Mouse (Mus musculus) neural tube, embryonic 14.5 days (tissue): ENCODE measurements at regions not wholly inside any gene's neighbourhood (a gene's known extent, or its start where the extent isn't known, plus 50 kb on each side); places are given as distances from the start of the nearest gene placed in this dataset.

ENCODE experiments used
- ATAC-seq: fragments of 200-750 bp; cut with Nextera tagmentation; 2 replicates; pipeline ENCODE4 v1.8.0; 2017; ENCODE audit warnings: low read depth, mild to moderate bottlenecking, moderate TSS enrichment, moderate library complexity
- H3K27ac ChIP-seq: fragments of 300-500 bp; sonication (generic); 2 replicates; pipeline ENCODE4 v1.5.1; 2014; ENCODE audit warnings: low read depth, mild to moderate bottlenecking, control low read depth, low read length, moderate library complexity, mixed read lengths
- H3K27me3 ChIP-seq: fragments of 300-500 bp; sonication (generic); 2 replicates; pipeline ENCODE4 v1.6.1; 2014; ENCODE audit warnings: low read length; ENCODE audit not compliant: control insufficient read depth, insufficient read depth
- H3K36me3 ChIP-seq: fragments of 300-500 bp; sonication (generic); 2 replicates; pipeline ENCODE4 v1.6.1; 2014; ENCODE audit warnings: low read length, mixed read lengths; ENCODE audit not compliant: control insufficient read depth, insufficient read depth
- H3K4me1 ChIP-seq: fragments of 300-500 bp; sonication (generic); 2 replicates; pipeline ENCODE4 v1.6.1; 2014; ENCODE audit warnings: low read length; ENCODE audit not compliant: control insufficient read depth, insufficient read depth
- H3K4me2 ChIP-seq: fragments of 300-500 bp; sonication (generic); 2 replicates; pipeline ENCODE4 v1.6.1; 2014; ENCODE audit warnings: mild to moderate bottlenecking, low read depth, low read length, control low read depth
- H3K4me3 ChIP-seq: fragments of 300-500 bp; sonication (generic); 2 replicates; pipeline ENCODE4 v1.5.1; 2014; ENCODE audit warnings: low read depth, low read length, control low read depth, mixed read lengths
- H3K9ac ChIP-seq: fragments of 300-500 bp; sonication (generic); replicated peaks from 2 replicates; pipeline ENCODE4 v1.6.1; 2014; ENCODE audit warnings: low read depth, mild to moderate bottlenecking, control low read depth, low read length, mixed read lengths
- H3K9me3 ChIP-seq: fragments of 300-500 bp; sonication (generic); 2 replicates; pipeline ENCODE4 v1.6.1; 2016; ENCODE audit warnings: low read length; ENCODE audit not compliant: control insufficient read depth
- WGBS: fragments of 180-500 bp; shearing (Covaris S2); extraction: QIAGEN DNeasy Blood & Tissue Kit; methylation state at CpG from one replicate; pipeline ENCODE4 v1.1.7; 2014; 5-methylcytosine and 5-hydroxymethylcytosine counted together

- H3K36me3 ChIP-seq = no peaks in the 10 kb centered on the region
- H3K9ac ChIP-seq = no peak overlapping the region
- WGBS = 27% methylated on average over 12 of the region's 12 CpGs
- H3K9me3 ChIP-seq = no peaks in the 10 kb centered on the region
- no peak overlapping the region for H3K4me2 ChIP-seq
- ATAC-seq = no peak; the same call in 1 of the 2 replicates
- H3K4me3 ChIP-seq = no peak overlapping the region
- no peaks in the 10 kb centered on the region for H3K27me3 ChIP-seq
- no peak overlapping the region for H3K27ac ChIP-seq
- H3K4me1 ChIP-seq = no peaks in the 10 kb centered on the region
Observed at GRCm38 (mm10) chr1:186435336-186435972, 270.3 kb downstream of the Tgfb2 start.

DNA sequence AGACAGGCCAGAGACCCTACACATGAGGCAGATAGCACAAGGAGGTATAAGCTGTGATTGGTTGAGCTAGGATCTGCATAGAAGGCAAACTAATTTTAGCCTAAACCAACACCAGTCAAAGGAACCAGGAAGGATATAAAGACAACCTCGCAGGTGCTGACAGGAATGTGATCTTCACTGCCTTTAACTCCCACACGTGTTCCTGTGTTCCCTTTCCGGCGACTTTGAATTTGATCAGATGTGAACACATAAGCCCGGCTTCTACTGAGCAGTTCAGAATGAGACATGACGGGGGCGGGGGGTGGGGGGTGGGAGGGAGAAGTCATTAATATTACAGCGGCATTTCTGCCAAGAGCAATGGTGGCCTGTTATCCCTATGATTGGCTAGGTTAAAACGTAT, 271.0 kb downstream of the Tgfb2 start:
- Histone ChIP-seq H3K9ac (no peak overlapping the region), H3K4me2 (no peak overlapping the region), H3K4me3 (no peak overlapping the region), H3K9me3 (no peaks in the 10 kb centered on the region), H3K4me1 (no peaks in the 10 kb centered on the region), H3K27ac (no peak overlapping the region), H3K36me3 (no peaks in the 10 kb centered on the region), H3K27me3 (no peaks in the 10 kb centered on the region)
- 68% methylated on average over 9 of the region's 9 CpGs for WGBS
- no peak for ATAC-seq

DNA sequence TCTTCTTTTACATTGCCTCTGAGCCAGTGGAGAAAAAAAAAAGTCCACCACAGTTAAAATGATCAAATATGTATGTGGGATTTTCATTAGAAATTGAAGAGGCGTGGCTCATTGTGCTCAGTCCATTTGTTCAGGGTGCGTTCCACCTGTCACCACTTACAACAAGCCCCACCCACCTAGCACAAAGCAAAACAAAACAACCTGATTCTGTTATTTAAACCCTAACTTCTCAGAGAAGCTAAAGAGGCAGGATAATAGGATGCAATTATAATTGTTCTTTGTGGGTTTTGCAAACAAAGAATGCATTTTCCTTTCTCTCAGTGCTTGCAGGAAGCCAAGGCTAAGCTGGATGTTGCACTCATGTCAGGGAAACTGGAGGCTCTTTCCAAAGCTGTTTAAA, 271.8 kb downstream of the Tgfb2 start:
- 44% methylated on average over 2 of the region's 2 CpGs for WGBS
- Histone ChIP-seq H3K9ac (no peak overlapping the region), H3K4me1 (no peaks in the 10 kb centered on the region), H3K4me2 (no peak overlapping the region), H3K4me3 (no peak overlapping the region), H3K27me3 (no peaks in the 10 kb centered on the region), H3K36me3 (no peaks in the 10 kb centered on the region), H3K9me3 (no peaks in the 10 kb centered on the region), H3K27ac (no peak overlapping the region)
- no peak for ATAC-seq

DNA sequence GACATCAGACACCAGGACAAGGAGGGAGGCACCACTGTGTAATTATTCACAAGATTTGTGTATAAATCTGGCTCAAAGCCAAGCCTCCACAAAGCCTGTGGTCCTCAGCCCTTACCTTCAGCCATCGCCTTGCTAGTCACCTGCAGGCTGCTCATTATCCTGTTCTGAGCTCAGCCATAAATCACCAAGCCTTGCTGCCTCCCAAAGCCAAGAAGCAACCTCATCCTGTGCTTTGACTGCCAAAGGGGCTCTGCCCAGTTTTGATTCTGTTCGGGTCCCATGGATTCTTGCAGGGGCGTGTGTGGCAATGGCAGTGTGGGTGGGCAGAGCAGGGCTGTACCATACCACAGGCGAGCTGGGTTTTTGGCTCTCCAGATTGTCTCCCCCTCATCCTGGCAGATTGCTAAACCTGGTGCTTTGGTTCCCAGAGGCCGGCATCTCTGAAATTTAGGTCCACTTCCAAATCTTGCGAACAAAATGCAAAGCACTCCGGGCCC, 272.6 kb downstream of the Tgfb2 start:
- Histone ChIP-seq H3K4me3 (no peak overlapping the region), H3K27me3 (no peaks in the 10 kb centered on the region), H3K36me3 (no peaks in the 10 kb centered on the region), H3K4me2 (no peak overlapping the region), H3K9ac (no peak overlapping the region), H3K4me1 (no peaks in the 10 kb centered on the region), H3K9me3 (no peaks in the 10 kb centered on the region), H3K27ac (no peak overlapping the region)
- 53% methylated on average over 7 of the region's 7 CpGs for WGBS
- ATAC-seq = peak; percentile 79

- Histone ChIP-seq H3K27me3 (no peaks in the 10 kb centered on the region), H3K27ac (no peak overlapping the region), H3K4me1 (no peaks in the 10 kb centered on the region), H3K36me3 (no peaks in the 10 kb centered on the region), H3K4me3 (no peak overlapping the region), H3K9ac (no peak overlapping the region), H3K9me3 (no peaks in the 10 kb centered on the region), H3K4me2 (no peak overlapping the region)
- no peak for ATAC-seq
- WGBS = 82% methylated on average over 6 of the region's 6 CpGs
Observed at GRCm38 (mm10) chr1:186425421-186425820, 280.4 kb downstream of the Tgfb2 start.

DNA sequence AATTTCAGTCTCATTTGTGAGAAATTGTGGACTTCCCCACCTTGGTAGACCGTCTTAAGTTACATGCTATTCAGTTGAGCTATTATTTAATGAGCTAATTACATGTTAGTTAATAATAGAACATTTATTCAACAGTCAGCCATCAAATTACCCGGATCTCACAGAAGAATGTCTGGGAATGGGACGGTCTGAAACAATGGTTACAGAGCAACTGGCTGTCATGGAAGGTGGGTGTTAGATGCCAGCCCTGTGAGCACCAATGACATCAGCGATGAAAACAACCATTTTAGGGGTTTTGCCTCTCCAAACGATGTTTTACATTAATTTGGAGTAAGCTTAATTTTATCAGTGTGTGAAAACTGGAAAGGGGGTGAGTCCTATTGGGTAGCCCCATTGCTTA, 281.7 kb downstream of the Tgfb2 start:
- Histone ChIP-seq H3K36me3 (no peaks in the 10 kb centered on the region), H3K9ac (no peak overlapping the region), H3K27me3 (no peaks in the 10 kb centered on the region), H3K4me1 (no peaks in the 10 kb centered on the region), H3K27ac (no peak overlapping the region), H3K9me3 (no peaks in the 10 kb centered on the region), H3K4me2 (no peak overlapping the region), H3K4me3 (no peak overlapping the region)
- ATAC-seq = no peak
- WGBS = 82% methylated on average over 5 of the region's 5 CpGs

- Histone ChIP-seq H3K9me3 (no peaks in the 10 kb centered on the region), H3K27me3 (no peaks in the 10 kb centered on the region), H3K4me1 (no peaks in the 10 kb centered on the region), H3K36me3 (no peaks in the 10 kb centered on the region), H3K27ac (no peak overlapping the region), H3K4me2 (no peak overlapping the region), H3K4me3 (no peak overlapping the region), H3K9ac (no peak overlapping the region)
- ATAC-seq = no peak
- 71% methylated on average over 1 of the region's 1 CpGs for WGBS
Observed at GRCm38 (mm10) chr1:186417101-186417500, 288.7 kb downstream of the Tgfb2 start.

- Histone ChIP-seq H3K4me2 (no peak overlapping the region), H3K9ac (no peak overlapping the region), H3K4me3 (no peak overlapping the region), H3K9me3 (no peaks in the 10 kb centered on the region), H3K27me3 (no peaks in the 10 kb centered on the region), H3K4me1 (no peaks in the 10 kb centered on the region), H3K27ac (no peak overlapping the region), H3K36me3 (no peaks in the 10 kb centered on the region)
- ATAC-seq = no peak
- 72% methylated on average over 4 of the region's 4 CpGs for WGBS
Observed at GRCm38 (mm10) chr1:186415321-186415720, 290.5 kb downstream of the Tgfb2 start.

GRCm38 (mm10) chr1:186413886-186414245, 291.9 kb downstream of the Tgfb2 start:
- no peak overlapping the region for H3K9ac ChIP-seq
- H3K27me3 ChIP-seq = no peaks in the 10 kb centered on the region
- H3K9me3 ChIP-seq = no peaks in the 10 kb centered on the region
- no peaks in the 10 kb centered on the region for H3K36me3 ChIP-seq
- no peak overlapping the region for H3K27ac ChIP-seq
- H3K4me3 ChIP-seq = no peak overlapping the region
- 91% methylated on average over 6 of the region's 6 CpGs for WGBS
- H3K4me1 ChIP-seq = no peaks in the 10 kb centered on the region
- no peak for ATAC-seq
- no peak overlapping the region for H3K4me2 ChIP-seq
